Mouse (Mus musculus): ENCODE data around the gene Glb1l.

Gene Glb1l

DNA sequence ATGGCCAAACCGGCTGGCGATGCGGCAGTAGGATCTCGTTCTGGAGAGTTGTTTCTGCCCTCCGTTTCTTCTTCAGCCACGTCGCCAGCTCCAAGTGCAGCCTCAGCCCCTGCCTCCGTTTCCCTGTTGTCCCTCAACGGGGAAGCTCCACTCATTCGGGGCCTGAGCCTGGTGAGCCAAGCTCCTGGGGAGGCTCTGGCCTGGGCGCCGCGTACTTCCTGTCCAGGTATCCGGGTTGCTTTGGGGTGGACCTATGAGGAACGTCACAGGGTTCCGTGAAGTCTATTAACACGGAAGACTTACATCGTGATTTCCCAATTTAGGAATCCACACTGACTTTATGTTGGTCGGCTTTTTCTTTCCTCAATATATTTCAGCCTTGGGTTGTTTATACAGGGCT, 18.2 kb downstream of the Glb1l start:
- peak in 1 of 2 experiments; percentile 47 for DNase-seq (ENCODE audit: low spot score in 2 of 2)

DNA sequence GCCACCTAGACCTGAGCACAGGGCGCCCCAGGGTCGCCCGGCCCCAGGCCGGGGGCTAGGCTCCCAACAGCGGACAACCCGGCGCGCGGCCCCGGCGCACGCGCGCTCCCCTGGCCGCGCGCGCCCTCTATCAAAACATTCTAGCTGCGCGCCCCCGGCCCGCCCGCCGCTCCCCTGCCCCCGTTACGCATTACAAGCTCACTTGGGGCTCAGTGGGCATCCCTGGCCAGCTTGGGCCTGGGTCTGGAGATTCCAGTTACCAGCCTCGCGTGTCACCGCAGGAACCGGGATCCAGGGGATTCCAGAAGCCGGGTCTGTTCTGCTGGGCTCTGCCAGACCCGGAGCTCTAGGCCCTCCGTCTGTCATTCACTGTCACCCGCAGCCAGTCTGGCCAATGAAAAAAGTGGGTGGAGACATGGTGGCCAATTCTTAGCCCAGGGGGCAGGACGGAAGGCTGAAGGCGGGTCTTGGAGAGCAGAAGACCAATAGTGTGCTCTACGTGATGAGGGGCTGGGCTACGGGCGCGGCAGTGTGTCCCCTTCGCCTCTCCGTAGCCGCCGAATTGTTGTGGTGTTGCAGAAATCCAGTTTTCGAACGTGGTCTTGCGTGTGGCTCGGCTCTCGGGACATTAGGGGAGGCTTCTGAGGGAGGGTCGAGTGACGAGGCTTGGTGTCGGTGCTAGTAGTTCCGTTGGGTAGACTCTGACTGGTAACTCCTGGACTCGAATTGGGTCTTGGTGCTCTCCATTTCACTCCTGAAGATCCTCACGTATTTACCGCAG, 18.8 kb downstream of the Glb1l start, which contains the start of the genes Ankzf1 and Atg9a:
Gene Ankzf1 (plus strand): TSS at position 530 of the 781 bp plus-strand sequence.
Gene Atg9a (minus strand): TSS at position 575 of the 781 bp plus-strand sequence.
- DNase-seq (ENCODE audit: low spot score in 2 of 2) = peak; percentile 95 to 97

DNA sequence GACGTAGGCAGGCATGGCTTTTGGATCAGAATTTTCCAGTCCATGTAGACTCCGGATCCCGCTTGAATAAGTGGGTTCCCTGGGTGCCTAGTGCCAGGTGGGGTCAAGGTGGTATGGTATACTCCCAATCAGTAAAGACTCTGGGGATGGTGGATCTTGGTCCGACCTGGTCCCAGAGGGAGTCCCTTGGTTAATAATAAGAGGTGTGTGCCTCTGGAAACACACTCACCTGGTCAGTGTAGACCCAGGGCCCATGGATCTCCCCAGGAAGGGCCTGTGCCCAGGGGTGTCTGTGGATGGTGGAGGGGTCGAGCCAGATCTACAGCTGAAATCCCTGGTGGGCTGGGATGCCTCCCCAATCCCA, 19.4 kb downstream of the Glb1l start:
- no peak for DNase-seq (ENCODE audit: low spot score in 2 of 2)

DNA sequence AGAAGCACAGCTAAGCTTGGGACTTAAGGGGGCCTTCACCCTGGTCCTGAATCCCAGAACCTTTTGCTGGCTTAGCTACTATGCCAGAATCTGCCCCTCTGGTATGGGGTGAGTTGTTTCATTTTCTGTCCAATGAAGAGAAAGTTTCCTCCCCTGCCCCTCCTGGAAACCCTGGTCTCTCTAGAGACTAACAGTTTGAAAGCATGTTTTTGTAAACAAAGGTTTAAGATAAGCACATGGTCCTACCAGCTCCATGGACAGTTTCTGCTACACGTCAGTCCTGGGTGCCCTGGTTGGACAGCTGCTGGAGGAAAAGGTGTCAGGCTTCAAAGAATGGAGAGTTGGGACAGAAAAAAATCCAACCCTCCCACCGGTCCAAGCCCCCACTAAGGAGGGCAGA, 20.0 kb downstream of the Glb1l start:
- DNase-seq (ENCODE audit: low spot score in 2 of 2) = no peak

DNA sequence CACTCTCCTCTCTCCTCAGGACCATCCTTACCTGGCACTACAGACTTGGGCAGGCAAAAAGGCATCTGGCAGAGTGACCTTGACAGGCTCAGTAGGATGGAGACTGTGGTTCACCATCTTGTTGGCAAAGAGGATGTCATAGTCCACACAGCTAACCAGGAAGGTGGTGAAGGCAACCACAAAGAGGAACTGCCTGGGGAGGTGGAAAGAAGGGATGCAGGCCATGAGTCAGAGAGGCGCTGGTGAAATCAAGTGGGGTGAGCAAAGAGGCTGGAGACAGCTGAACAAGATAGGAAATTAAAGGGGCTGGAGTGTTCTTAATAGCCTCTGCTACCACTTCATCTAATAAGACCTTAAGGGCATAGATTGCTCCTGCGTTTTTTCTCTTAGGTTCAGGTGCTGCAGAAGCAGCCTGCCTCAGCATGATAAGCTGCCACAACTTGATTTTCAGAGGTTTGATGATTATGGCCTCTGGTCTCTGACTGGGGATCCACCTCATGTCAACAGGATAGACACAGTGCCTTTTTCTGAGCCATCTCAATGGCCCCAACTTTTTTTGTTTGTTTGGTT, 22.6 kb downstream of the Glb1l start:
- no peak for DNase-seq (ENCODE audit: low spot score in 2 of 2)

DNA sequence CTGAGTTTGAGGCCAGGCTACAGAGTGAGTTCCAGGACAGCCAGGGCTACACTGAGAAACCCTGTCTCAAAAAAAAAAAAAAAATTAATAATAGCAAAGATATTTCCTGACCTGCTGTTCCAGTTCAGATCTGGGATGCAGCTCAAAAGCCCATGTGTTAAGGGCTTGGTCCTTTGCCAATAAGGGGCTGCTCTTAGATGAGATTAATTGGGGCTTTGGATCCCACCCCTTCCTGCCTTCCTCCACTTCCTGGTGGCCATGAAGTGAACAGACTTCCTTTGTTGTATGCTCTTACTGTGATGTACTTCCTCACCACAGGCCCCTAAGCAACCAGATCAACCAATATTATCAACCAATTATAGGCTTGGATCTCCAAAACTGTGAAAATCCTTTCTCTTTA, 23.5 kb downstream of the Glb1l start:
- no peak for DNase-seq (ENCODE audit: low spot score in 2 of 2)

DNA sequence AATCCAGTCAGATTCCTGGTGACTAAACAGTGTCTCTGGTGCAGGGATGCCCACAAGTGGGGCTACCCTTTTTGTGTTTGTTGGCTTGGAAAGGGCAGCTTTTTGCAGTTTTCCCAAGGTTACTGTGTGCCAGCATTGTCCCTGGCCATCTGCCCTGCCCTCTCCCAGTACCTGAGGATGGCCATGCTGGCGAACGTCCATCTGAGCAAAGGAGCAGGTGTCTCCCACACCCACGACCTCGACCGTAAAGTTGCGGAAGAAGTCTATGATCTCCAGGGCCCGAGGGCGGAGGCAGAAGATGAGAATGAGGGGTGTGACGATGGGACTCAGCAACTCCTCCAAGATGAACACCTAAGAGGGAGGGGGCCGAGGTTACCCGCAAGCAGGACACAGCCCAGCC, 25.1 kb downstream of the Glb1l start:
- DNase-seq (ENCODE audit: low spot score in 2 of 2) = no peak

DNA sequence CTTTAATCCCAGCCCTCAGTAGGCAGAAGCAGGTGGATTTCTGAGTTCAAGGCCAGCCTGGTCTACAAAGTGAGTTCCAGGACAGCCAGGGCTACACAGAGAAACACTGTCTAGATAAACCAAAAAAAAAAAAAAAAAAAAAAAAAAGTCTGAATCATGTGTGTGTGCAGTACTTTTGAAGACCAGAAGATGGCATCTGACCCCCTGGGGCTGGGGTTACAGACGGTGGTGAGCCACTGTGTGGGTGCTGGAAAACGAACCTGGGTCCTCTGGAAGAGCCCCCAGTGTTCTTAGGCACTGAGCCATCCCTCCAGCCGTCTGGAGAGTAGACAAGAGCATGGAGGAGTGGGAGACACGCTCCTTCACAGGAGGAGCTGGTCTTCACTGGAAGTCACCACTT, 28.5 kb downstream of the Glb1l start:
- DNase-seq (ENCODE audit: low spot score in 2 of 2) = no peak

DNA sequence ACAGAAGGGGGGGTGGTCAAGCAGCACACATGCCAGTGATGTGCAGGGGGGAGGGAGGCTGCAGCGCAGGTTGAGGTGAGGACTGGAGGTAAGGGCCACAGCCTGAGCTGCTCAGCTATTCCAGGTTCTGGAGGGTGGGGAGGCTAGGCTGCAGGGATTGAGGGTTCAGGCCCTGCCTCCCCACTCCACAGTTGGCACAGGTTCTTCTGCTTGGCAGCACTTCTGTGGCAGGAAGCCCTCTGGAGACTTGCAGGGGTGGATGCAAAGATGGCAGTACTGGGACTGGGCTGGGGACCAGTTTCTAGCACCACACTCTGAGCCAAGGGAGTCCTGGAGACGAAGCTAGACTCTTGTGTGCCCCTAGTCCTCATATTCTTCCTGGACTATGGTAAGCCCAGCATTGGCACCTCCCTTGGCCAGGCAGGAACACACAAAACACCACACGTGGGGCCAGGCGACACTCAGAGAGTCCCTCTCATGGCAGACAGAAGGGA, 29.2 kb downstream of the Glb1l start:
- DNase-seq (ENCODE audit: low spot score in 2 of 2) = no peak

DNA sequence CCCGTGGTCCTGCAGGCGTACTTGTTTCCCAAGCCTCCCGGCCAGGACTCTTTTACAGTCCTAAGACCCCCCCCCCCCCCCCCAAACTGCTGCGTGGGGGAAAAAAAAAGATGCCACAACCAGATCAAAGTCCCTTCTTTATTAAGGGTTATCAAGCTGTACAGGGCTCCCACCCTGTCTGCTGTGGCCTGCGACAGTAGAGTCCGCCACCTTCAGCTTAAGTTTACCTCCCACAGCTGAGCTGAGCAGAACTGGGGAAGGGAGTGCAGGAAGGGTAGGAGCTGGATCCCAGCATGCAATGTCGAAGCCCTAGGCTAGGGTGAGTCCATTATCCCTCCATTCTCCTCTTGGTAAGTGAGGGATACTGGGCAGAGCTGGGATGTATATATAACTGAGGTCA, 29.9 kb downstream of the Glb1l start:
- DNase-seq (ENCODE audit: low spot score in 2 of 2) = no peak

DNA sequence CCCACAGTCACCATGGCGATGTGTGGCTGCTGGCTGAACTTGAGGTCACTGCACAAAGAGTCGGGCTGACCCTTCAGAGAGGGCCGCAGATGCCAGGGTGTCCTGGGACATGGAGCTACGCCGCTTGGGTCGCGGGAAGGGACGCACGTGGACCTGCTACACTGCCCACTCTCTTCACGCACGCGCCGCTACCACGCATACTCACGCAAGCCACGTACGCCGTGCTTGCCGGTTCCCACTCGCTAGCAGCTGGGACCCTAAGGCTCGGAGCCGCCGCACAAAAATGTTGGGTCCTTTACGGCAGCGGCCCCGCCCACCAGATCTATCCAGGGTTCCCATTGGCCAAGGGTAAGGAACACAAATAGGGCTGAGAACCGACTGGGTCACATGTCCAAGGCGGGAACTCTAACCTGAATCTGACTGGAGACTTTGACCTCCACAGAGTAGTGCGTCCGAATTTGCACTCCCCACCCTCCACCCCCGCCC, 30.5 kb downstream of the Glb1l start, which contains the start of gene Abcb6:
Gene Abcb6 (minus strand): TSS at position 288 of the 486 bp plus-strand sequence.
- DNase-seq (ENCODE audit: low spot score in 2 of 2) = peak; percentile 91 to 94

DNA sequence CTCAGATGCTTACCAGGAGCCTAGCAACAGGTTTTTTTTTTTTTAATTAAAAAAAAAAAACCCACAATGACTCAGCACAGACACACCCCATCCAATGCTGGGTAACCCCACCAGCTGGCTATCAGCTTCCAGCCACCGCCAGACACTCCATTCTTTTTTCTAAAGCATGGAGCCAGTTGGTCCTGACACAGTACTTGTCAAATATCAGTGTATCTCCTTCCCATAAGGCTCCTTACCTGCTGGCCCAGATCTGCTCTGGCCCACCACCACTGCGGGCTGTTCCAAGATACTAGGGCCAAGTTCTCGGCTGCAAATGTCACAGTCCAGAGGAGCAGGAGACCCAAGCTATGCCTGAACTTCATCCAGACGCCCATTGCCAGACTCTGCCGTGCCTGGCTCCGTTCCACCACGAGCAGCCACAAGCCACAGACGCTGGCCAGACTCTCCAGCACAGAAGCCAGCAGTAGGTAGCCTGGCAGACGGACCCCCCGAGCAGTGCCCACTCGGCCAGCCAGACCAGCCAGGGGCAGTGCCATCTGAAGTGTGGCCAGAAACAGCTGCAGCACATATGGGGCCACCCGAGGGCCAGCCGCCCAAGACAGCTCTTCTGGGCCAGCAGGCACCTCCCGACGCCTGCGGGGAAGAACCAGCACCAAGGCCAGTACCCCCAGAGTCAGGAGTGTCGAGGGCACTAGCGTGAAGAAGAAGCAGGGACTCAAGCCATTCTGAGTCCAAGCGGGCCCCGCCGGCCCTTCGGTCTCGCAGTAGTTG, 31.1 kb downstream of the Glb1l start:
- peak; percentile 49 for DNase-seq (ENCODE audit: low spot score in 2 of 2)

DNA sequence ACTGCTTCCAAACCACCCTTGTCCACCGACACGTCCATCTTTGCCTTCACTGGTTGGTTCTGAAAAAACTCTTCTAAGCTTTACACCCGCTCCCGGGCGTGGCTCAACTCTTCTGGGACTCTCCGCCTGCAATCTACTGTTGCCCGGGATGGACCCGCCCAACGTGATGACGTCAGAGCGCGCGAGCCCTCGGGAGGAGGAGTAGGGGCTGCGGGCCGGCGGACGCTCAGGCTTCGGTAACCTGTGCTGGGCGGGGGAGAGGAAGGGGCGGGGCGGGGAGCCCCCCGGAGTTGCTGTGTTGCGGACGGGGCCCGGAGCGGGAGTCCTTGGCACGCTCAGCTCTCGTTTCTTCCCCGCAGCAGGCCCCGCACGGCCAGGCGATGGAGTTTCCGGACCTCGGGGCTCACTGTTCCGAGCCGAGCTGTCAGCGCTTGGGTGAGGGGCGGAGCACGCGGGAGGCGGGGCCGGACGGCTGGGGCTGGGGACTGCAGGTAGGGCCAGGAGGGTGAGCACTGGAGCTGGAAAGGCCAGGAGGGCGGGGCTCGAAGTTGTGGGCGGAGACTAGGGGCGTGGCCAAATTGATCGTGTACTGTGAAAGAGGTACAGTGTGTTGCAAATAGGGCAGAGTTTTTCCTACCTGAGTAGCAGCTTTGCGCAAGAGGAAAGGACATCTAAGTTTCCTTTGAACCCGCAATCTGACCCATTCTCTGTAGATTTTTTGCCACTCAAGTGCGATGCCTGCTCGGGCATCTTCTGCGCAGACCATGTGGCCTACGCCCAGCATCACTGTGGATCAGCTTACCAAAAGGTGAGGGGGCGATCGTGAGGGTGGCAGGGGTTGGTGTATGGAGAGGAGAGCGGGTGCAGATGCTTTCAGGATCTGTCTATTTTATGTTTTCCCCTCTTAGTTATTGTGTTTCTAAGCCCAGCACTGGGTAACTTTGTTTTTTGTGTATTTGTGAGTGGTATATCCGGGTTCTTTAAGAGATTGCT, 41.8 kb downstream of the Glb1l start, which contains the start of gene Zfand2b:
Gene Zfand2b (plus strand): TSS at position 175 of the 993 bp plus-strand sequence.
- peak; percentile 95 for DNase-seq (ENCODE audit: low spot score in 2 of 2)

DNA sequence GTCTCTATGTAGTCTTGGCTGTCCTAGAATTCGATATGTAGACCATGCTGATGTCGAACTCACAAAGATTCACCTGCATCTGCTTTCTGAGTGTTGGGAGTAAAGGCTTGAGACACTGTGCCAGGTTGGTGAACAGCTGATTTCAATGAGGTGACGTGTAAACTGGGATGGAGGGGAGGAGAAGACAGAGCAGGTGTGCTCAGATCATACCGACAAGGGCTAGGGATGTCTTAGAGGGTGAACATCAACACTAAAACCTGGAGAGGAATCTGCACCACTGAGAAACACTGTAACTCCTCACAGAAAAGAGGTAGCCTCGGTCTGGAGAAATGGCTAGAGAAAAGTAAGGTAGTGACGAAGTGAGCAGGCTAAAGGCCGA, 42.5 kb downstream of the Glb1l start:
- no peak for DNase-seq (ENCODE audit: low spot score in 2 of 2)

DNA sequence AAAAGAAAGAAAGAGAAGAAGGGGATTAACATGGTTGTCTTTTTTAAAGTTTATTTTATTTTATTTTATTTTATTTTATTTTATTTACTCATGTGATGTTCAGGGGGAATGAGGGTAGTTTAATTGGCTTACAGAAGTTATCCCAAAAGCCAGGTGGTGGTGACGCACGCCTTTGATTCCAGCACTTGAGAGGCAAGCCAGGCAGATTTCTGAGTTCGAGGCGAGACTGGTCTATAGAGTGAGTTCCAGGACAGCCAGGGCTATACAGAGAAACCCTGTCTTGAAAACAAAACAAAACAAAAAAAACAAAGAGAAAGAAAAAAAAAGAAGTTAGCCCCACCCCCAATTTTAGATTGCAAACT, 50.4 kb downstream of the Glb1l start:
- DNase-seq (ENCODE audit: low spot score in 2 of 2) = no peak

DNA sequence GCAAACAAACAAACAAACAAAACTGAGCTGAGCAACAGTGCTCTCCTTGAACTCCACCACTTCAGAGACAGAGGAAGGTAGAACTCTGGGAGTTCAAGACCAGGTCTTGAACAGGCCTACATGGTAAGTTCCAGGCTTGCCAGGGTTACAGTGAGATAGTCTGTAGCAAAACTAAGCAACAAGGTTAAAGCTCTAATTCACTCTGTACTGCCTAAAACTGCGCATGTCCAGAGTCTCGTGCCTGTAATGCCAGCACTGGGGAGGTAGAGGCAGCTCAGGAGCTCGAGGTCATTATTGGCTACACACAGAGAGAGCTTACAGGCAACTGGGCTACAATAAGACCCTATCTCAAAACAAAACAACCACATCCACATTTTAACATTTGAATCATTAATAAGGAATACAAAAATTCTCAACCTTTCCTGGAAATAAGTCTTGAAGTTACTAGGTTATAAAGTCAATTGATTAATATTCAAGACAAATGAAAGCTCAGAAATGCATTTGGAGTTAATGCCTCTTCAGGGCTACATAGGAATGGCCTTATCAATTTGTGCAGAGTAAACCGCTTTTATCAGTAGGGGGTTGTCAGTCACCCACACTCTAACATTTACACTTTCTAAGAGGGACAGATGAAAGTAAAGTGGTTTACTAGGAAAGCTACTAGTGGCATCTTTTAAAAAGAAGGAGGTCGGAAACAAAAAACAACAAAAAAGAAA, 50.9 kb downstream of the Glb1l start:
- no peak for DNase-seq (ENCODE audit: low spot score in 2 of 2)

DNA sequence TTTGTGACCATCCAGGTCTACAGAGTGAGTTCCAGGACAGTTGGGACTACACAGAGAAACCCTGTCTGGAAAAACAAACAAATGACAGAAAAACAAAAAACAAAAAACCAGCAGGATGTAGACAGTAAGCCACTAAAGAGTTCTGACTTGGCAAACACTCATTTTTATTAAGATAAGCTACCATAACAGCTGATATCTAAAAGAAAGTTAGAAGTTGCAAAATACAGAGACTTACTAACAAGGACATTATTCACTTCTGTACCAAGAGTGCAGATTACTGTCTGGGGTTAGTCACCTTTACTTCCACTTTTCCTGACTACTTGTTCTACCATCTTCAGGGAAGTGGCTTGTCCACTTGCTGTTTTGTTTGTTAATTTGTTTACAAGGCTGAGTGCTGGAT, 51.6 kb downstream of the Glb1l start:
- no peak for DNase-seq (ENCODE audit: low spot score in 2 of 2)

DNA sequence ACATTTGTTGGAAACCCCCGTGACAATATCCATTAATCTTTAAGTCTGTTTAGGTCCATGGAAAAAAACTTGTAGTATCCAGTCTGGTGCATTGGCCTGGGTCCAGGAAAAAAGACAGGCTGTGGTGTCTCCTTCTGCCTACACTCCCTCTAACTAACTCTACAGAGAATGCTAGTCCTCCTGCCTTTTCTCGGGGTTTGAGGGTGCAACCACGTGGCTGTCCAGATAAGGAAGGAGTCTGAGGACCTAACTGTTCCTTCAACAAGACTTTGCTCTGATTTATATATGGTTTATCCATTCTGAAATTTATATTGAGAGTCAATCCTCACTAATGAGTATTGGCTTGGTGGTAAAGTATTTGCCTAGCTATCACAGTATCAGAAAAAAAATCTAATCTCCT, 54.8 kb downstream of the Glb1l start:
- DNase-seq (ENCODE audit: low spot score in 2 of 2) = no peak

DNA sequence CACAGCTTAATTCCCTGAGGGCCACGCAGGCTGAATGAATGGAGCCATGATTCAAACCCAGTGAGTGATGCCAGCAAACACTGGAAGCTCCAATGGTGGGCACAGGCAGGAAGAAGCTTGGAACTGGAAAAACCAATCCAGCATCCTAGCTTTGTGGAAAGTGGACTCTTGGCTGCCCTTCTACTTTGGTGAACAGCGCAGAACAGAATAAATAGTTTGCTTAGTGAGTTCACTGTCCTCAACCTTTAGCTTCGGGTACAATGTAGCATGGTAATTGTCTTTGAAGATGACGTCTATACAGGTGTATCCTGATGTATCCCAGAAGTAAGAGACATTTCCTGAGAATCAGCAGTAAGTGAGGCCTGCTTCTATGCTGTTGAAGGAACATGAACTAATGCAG, 61.9 kb downstream of the Glb1l start:
- DNase-seq (ENCODE audit: low spot score in 2 of 2) = no peak

Measured in right cerebral cortex, adult 2 months (tissue).